Mouse (Mus musculus) hindbrain, embryonic 12.5 days (tissue): Measurements from ENCODE around the gene Fgd5. TPM values are rescaled to one million over a fixed set of nuclear protein-coding genes. Genes with fewer than 3 reads are reported as not detected.

Experiments used
- ATAC-seq: fragments of 200-750 bp; cut with Nextera tagmentation; 2 replicates; pipeline ENCODE4 v1.8.0; 2017; ENCODE audit warnings: moderate TSS enrichment; ENCODE audit not compliant: low FRiP score
- H3K27ac ChIP-seq: fragments of 300-500 bp; sonication (generic); 2 replicates; pipeline ENCODE4 v1.5.1; 2016; ENCODE audit warnings: mild to moderate bottlenecking
- H3K27me3 ChIP-seq: fragments of 300-500 bp; sonication (generic); 2 replicates; pipeline ENCODE4 v1.6.1; 2016; ENCODE audit warnings: mild to moderate bottlenecking
- H3K36me3 ChIP-seq: fragments of 300-500 bp; sonication (generic); 2 replicates; pipeline ENCODE4 v1.6.1; 2016; ENCODE audit warnings: mild to moderate bottlenecking
- H3K4me1 ChIP-seq: fragments of 300-500 bp; sonication (generic); 2 replicates; pipeline ENCODE4 v1.6.1; 2016
- H3K4me2 ChIP-seq: fragments of 300-500 bp; sonication (generic); replicated peaks from 2 replicates; pipeline ENCODE4 v1.6.1; 2016; ENCODE audit warnings: mild to moderate bottlenecking
- H3K4me3 ChIP-seq: fragments of 300-500 bp; sonication (generic); 2 replicates; pipeline ENCODE4 v1.5.1; 2016; ENCODE audit warnings: mild to moderate bottlenecking
- H3K9ac ChIP-seq: fragments of 300-500 bp; sonication (generic); 2 replicates; pipeline ENCODE4 v1.6.1; 2016; ENCODE audit warnings: mild to moderate bottlenecking, moderate library complexity
- H3K9me3 ChIP-seq: fragments of 300-500 bp; sonication (generic); replicated peaks from 2 replicates; pipeline ENCODE4 v1.6.1; 2016; ENCODE audit warnings: mild to moderate bottlenecking
- WGBS: fragments of 180-500 bp; shearing (Covaris S2); methylation state at CpG from one replicate; pipeline ENCODE4 v1.1.7; 2016; 5-methylcytosine and 5-hydroxymethylcytosine counted together
- polyA plus RNA-seq: library from polyadenylated mRNA; unstranded; fragments of >200 nt; fragmentation: Nextera tagmentation; extraction: Ambion mirVana; gene quantifications from 2 replicates; pipeline ENCODE4 v1.2.1, GENCODE M21; 2016

The Fgd5 gene
- polyA plus RNA-seq, 1 experiment from 2014 or later: 13.3 TPM

DNA sequence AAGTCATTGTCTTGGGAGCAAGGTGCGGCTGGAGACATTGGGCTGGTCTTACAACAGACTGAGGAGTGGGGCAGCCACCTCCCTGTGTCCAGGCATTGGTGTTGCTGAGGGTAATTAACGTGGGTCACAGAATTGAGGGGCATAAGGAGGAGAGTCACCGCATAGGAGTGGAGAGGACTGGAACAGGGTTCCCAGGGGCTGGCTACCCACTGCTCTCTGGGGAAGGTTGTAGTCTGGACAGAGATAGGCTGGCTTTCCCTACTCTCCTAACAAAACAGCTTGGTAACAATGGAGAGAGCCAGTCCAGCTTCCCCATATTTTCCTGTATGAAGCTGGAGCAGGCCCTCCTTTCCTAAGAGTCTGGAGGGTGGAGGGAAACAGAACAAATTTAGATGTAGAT is 1.3 kb downstream of the Fgd5 start:
- no peaks in the 10 kb centered on the region for H3K9me3 ChIP-seq
- 66% methylated on average over 3 of the region's 3 CpGs for WGBS
- no peak overlapping the region for H3K27ac ChIP-seq
- no peak for ATAC-seq
- H3K27me3 ChIP-seq: peaks cover 34% of the 10 kb centered on the region
- no peaks in the 10 kb centered on the region for H3K36me3 ChIP-seq
- H3K9ac ChIP-seq: no peak overlapping the region
- peaks cover 13% of the 10 kb centered on the region for H3K4me1 ChIP-seq
- peak overlapping the region; percentile 85 for H3K4me2 ChIP-seq
- peak overlapping the region; percentile 52; the same call in 1 of the 2 replicates for H3K4me3 ChIP-seq

DNA sequence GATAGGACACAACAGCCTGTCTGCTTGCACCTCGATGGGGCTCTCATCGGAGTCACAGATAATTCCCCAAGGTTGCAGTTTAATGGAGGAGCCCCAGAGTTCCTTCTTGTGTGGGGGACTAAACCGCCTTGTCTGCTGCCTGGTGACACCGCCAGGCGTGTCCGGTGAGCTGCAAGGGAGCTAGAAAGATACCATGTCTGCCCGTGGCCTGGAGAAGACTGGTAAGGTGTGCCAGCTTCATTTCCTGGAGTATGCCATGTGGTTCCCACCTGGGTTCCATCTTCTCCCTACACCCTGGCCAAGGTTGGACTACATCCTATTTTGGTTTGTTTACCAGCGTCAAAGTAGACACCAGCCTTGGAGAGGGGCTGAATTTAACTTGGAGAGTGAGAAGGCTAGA is 11.4 kb downstream of the Fgd5 start:
- no peak for ATAC-seq
- H3K9me3 ChIP-seq: no peaks in the 10 kb centered on the region
- H3K4me3 ChIP-seq: no peak overlapping the region
- 92% methylated on average over 8 of the region's 8 CpGs for WGBS
- H3K9ac ChIP-seq: no peak overlapping the region
- H3K4me1 ChIP-seq: 0 out of 2 replicates have a peak, but pooled peaks cover 4% of the 10 kb centered on the region
- H3K27ac ChIP-seq: no peak overlapping the region
- H3K4me2 ChIP-seq: no peak overlapping the region
- H3K36me3 ChIP-seq: no peaks in the 10 kb centered on the region
- no peaks in the 10 kb centered on the region; the same call in 1 of the 2 replicates for H3K27me3 ChIP-seq

DNA sequence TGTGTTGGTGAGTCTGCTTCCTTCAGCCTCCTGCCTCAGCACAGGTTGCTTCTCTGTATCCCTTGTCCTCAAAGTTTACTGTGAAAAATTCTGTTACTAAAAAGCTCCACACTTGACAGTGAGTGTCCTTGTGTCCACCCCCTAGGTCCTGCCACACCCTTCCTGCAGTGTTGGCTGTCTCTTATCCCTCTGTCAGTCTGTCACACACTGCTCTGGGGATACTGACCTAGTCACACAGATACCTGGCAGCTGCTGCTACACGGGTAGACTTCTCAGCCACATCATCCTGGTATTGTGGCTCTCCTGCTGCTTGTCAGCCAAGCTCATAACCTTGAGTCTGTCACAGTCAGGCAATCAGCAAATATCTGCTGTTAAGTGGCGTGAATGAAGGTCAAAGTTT is 14.1 kb downstream of the Fgd5 start:
- no peak overlapping the region for H3K9ac ChIP-seq
- no peaks in the 10 kb centered on the region for H3K36me3 ChIP-seq
- ATAC-seq: no peak
- H3K4me2 ChIP-seq: no peak overlapping the region
- no peak overlapping the region for H3K4me3 ChIP-seq
- H3K27ac ChIP-seq: no peak overlapping the region
- WGBS: 77% methylated on average over 2 of the region's 2 CpGs
- no peaks in the 10 kb centered on the region; the same call in 1 of the 2 replicates for H3K27me3 ChIP-seq
- 0 out of 2 replicates have a peak, but pooled peaks cover 7% of the 10 kb centered on the region for H3K4me1 ChIP-seq
- no peaks in the 10 kb centered on the region for H3K9me3 ChIP-seq

DNA sequence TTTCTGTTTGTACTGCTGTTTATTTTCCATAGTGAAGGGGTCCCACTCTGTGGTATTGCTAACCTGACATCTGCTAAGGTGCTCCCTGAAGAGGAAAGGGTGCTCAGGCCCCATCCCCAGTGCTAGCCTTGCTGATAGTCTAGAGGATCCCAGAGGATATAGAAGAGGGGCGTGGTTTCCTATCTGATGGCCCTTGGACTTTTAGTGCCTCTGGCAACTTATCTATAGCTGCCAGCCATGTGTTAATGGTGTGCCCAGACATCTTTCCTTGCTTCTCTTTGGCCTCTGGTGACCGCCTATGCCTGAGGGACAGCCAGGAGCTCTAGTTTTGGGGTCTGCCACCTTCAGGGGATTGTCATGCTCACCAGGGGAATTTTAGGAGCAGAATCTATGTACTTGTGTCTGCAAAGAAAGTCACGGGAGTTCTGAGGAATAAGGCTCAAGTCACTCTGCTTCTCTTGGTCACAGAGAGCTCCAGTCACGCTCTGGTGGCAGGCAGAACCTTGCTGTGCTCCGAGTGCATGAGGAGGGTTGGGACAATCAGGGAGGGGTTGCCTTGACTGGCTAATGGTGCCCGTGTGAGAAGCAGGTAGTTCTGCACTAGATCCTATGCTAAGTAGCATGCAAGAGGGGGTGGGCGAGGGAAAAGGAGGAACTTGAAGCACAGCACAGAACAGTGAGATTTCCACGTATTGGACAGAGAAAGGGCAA is 15.3 kb downstream of the Fgd5 start:
- Histone ChIP-seq H3K4me1 (0 out of 2 replicates have a peak, but pooled peaks cover 7% of the 10 kb centered on the region), H3K27me3 (no peaks in the 10 kb centered on the region; the same call in 1 of the 2 replicates)
- no peak for ATAC-seq

DNA sequence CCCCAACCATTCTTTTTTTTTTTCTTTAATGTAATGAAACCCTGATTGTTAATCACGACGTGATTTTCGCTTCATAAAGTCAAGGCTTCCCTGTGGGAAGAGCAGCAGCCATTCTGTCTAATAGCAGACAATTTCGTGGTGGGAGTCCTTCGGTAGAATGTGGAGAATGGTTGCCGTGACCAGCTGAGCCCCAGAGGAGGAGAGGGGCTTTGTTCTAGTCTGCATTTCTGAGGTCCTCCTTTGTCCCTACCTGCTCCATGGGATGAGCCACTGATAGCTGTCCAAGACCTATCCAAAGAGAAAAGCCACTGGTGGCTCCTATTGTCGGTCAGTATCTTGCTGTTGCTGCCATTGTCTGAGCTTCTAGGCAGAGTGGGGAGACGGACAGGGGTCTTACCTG is 17.4 kb downstream of the Fgd5 start:
- Histone ChIP-seq H3K9ac (no peak overlapping the region), H3K4me1 (0 out of 2 replicates have a peak, but pooled peaks cover 7% of the 10 kb centered on the region), H3K27ac (peak overlapping the region; percentile 70), H3K4me2 (peak overlapping the region; percentile 14; the same call in 1 of the 2 replicates), H3K27me3 (no peaks in the 10 kb centered on the region; the same call in 1 of the 2 replicates), H3K4me3 (no peak overlapping the region), H3K9me3 (no peaks in the 10 kb centered on the region), H3K36me3 (no peaks in the 10 kb centered on the region)
- ATAC-seq: 0 out of 2 replicates have a peak, but pooled peaks have one; percentile 12
- WGBS: 46% methylated on average over 8 of the region's 8 CpGs

More for the DNA sequence above, 15.3 kb downstream of the Fgd5 start:
- WGBS: 70% methylated on average over 8 of the region's 8 CpGs
- Histone ChIP-seq H3K9me3 (no peaks in the 10 kb centered on the region), H3K9ac (no peak overlapping the region), H3K27ac (no peak overlapping the region), H3K36me3 (no peaks in the 10 kb centered on the region), H3K4me3 (no peak overlapping the region), H3K4me2 (no peak overlapping the region)

DNA sequence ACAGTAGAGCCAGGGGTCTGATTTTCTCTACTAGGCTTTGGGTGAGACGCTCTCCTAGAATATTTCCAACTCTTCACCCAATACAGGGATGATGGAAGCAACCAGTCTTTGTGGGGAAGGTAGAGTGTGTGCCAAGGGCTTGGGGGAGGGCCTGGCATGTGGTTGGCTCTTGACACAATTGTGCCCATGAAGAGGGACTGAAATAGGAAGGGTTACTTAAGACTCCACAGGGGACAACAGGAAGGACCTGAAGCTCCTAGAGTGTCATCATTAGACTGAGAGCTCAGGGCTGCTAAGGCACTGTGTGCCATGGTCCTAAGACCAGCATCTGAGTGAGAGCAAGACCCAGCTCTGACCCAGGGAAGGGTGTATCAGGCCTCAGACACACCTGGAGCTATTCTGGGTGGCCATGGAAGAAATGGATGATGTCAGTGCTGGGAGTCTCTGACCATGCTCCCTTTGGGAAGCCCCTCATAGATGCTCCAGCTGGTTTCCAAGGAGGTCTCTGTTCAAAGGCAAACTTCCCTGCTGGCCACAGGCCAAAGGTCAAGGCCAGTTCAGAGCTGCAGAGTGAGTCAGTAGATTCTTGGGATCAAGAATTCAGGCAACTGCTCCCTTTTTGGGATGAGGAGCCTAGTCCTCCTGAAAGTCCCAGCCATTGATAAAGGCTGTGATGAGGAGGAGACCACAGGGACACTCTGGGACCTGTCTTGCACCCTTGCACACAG is 24.0 kb downstream of the Fgd5 start:
- no peak for ATAC-seq
- Histone ChIP-seq H3K27me3 (0 out of 2 replicates have a peak, but pooled peaks cover 4% of the 10 kb centered on the region), H3K27ac (no peak overlapping the region), H3K9ac (no peak overlapping the region), H3K36me3 (no peaks in the 10 kb centered on the region), H3K4me1 (peaks cover 22% of the 10 kb centered on the region), H3K4me3 (no peak overlapping the region), H3K4me2 (no peak overlapping the region), H3K9me3 (no peaks in the 10 kb centered on the region)
- WGBS: 100% methylated on average over 1 of the region's 1 CpGs

DNA sequence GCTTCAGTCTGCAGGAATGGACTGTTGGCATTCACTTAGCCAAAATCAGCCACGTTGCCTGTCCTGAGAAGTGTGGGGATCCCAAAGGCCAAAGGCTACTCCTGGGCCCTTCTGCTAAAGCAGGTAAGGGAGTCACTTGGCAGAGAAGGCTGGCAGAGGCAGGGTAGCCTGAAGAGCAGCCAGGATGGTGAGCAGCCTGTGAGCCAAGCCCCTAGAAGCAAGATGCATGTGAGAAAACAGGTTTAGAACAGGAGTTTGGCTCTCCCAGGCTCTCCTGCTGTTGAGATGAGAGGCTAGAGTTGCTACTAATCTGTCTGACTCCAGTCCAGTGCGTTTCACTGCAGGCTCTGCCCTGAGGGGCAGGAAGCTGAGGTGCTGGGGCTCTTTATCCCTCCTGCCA is 25.0 kb downstream of the Fgd5 start:
- ATAC-seq: no peak
- Histone ChIP-seq H3K36me3 (no peaks in the 10 kb centered on the region), H3K9me3 (no peaks in the 10 kb centered on the region), H3K9ac (no peak overlapping the region), H3K27ac (peak overlapping the region; percentile 53; the same call in 1 of the 2 replicates), H3K27me3 (0 out of 2 replicates have a peak, but pooled peaks cover 4% of the 10 kb centered on the region), H3K4me2 (no peak overlapping the region), H3K4me1 (peaks cover 22% of the 10 kb centered on the region), H3K4me3 (no peak overlapping the region)
- 26% methylated on average over 2 of the region's 2 CpGs for WGBS

DNA sequence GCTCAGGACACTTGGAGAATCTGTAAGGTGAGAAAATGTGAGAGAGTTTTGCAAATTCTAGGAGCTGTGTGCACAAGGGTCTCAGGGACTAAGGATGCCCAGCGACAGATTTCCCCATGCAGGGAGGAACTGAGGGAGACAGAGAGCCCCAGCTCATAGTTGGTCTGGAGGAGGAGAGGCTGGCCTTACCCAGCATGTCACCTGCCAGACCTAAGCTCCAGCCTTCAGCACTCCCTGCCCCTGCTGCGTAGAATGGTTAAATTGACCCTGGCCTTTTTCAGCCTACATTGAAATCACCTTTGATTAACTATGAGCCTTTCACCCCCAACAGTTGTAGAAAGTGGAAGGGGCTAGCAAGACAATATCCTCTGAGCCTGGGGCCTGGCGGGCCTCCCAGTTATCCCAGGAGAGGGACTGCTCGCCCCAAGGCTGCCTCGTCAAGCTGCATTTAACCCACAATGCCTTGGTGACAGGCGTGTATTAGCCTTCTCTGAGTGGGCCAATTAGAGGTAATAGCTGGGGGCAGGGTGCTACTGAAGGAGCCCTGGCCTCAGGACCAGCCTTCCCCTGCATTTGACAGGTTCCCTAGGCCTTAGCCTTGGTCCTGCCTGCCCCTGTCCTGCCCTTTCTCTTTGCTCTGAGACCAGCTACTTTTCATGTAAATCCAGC is 25.6 kb downstream of the Fgd5 start:
- Histone ChIP-seq H3K9ac (no peak overlapping the region), H3K27me3 (0 out of 2 replicates have a peak, but pooled peaks cover 4% of the 10 kb centered on the region), H3K4me1 (peaks cover 25% of the 10 kb centered on the region), H3K36me3 (no peaks in the 10 kb centered on the region), H3K27ac (peak overlapping the region; percentile 53), H3K4me2 (no peak overlapping the region), H3K9me3 (no peaks in the 10 kb centered on the region), H3K4me3 (no peak overlapping the region)
- 15% methylated on average over 6 of the region's 6 CpGs for WGBS
- peak; percentile 70 for ATAC-seq

DNA sequence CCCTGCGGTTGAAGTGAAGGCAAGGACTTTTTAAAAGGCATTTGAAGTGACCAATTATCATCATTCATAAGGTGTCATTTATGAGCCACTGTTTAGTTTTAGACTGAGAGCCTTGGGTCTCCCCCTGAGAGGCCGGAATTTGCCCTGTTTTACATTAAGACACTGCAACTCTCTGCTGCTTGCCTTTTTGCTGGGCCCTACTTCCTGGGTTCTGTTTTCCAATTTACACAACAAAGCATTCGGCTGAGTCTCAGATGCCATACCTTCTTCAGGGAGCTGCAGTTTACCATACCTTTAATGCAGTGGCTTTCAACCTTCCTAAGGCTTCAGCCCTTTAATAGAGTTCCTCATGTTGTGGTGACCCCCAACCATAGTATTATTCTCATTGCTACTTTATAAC is 26.1 kb downstream of the Fgd5 start:
- Histone ChIP-seq H3K9ac (no peak overlapping the region), H3K9me3 (no peaks in the 10 kb centered on the region), H3K36me3 (no peaks in the 10 kb centered on the region), H3K27me3 (0 out of 2 replicates have a peak, but pooled peaks cover 4% of the 10 kb centered on the region), H3K27ac (peak overlapping the region; percentile 53), H3K4me3 (no peak overlapping the region), H3K4me1 (peaks cover 30% of the 10 kb centered on the region), H3K4me2 (no peak overlapping the region)
- WGBS: 29% methylated on average over 3 of the region's 3 CpGs
- ATAC-seq: no peak

DNA sequence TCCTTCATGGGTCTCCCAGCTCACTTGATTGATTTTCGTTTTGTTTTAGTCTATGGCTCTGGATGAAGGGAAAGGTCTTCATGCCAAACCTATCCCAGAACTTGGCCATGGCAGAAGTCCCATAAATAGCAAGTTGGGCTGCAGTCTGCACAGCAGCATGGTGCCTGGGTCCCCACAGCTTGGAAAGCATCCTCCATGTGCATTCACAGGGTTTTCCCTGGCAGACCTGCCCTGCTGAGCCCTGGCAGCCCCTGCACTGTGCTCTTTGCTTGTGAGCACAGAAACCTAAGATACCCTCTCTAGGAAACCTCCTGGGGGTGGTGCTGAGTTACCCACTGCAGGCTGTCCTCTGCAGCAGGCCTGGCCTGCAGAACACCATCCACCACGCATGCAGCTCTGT is 32.2 kb downstream of the Fgd5 start:
- Histone ChIP-seq H3K4me3 (no peak overlapping the region), H3K27ac (no peak overlapping the region), H3K36me3 (no peaks in the 10 kb centered on the region), H3K27me3 (no peaks in the 10 kb centered on the region), H3K9ac (no peak overlapping the region), H3K4me2 (no peak overlapping the region), H3K4me1 (peaks cover 9% of the 10 kb centered on the region; the same call in 1 of the 2 replicates), H3K9me3 (no peaks in the 10 kb centered on the region)
- no peak for ATAC-seq
- WGBS: 88% methylated on average over 2 of the region's 2 CpGs

DNA sequence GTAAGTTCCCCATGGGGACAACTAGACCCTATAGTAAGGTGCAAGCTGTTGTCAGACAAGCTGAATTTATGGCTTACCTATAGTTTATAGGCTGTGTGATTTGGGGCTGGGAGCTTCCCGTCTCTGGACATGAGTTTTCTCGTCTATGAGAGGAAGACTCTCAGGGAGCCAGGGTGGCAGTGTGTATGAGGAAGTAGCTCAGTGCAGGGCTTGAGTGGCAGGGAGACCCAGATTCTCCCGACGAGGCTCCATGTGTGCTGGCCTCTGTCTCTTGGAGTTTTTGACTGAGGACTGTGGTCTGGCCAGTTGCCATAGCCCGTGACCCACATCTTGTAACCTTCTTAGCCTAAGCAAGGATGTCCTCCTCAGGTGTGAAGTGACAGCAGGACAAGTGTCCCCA is 33.7 kb downstream of the Fgd5 start:
- Histone ChIP-seq H3K4me1 (peaks cover 9% of the 10 kb centered on the region; the same call in 1 of the 2 replicates), H3K4me2 (no peak overlapping the region), H3K9me3 (no peaks in the 10 kb centered on the region), H3K4me3 (no peak overlapping the region), H3K27me3 (no peaks in the 10 kb centered on the region), H3K27ac (no peak overlapping the region), H3K9ac (no peak overlapping the region), H3K36me3 (no peaks in the 10 kb centered on the region)
- ATAC-seq: no peak
- WGBS: 76% methylated on average over 5 of the region's 5 CpGs

DNA sequence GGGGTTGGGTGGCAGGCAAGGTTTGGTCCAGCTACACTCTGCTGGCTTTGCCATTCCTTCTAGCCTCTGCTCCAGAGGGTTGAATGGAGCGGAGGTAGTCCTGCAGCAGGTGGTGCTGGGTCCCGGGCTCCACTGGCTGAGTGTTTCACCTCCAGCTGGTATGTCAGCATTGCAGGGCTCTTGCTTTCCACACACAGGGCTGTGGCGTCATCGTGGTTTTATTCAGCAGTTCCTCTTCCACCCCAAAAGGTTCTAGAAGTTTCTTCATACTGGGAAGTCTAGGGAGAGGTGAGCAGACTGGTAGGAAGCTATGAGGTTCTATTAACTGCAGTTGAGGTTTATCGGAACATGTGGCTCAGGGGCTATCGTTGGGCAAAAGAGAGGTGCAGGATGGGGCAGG is 34.4 kb downstream of the Fgd5 start:
- Histone ChIP-seq H3K9ac (no peak overlapping the region), H3K27me3 (no peaks in the 10 kb centered on the region), H3K9me3 (no peaks in the 10 kb centered on the region), H3K4me1 (peaks cover 9% of the 10 kb centered on the region; the same call in 1 of the 2 replicates), H3K27ac (no peak overlapping the region), H3K36me3 (no peaks in the 10 kb centered on the region), H3K4me2 (no peak overlapping the region), H3K4me3 (no peak overlapping the region)
- no peak for ATAC-seq
- WGBS: 90% methylated on average over 6 of the region's 6 CpGs
